Mouse (Mus musculus): ENCODE measurements at regions not wholly inside any gene's neighbourhood (a gene's known extent, or its start where the extent isn't known, plus 50 kb on each side); places are given as distances from the start of the nearest gene placed in this dataset.

DNA sequence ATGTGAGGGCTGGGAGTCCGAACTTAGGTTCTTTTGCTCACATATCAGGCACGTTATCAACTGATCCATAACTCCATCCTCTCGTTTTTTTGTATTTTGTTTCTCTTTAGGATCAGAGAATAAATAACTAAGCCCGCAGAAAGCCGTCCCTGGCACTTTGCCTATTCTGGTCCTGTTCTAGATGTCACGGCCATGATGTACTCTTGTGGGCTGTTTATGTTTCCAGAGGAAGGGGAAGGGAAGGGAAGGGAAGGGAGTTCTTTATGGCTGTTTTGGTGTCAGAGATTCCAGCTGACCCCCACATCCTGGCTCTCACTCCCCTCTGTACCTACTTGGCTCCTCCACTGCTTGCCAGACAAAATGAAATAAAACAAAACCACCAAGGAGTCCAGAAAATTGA, 272.1 kb upstream of the Gadl1 start:
- no peaks in the 10 kb centered on the region for H3K36me3 ChIP-seq (ENCODE audit: control insufficient read depth, insufficient read depth, low read length, poor library complexity, severe bottlenecking)
- H3K4me3 ChIP-seq (ENCODE audit: low read depth, low read length) = no peak overlapping the region
- TF ChIP-seq EP300 (IDR thresholded peaks at IDR 0.05; ENCODE audit: insufficient read depth, low read depth, low read length) (no peak), POLR2A (IDR thresholded peaks at IDR 0.05; ENCODE audit: insufficient read depth, low read length) (no peak), CTCF (IDR thresholded peaks at IDR 0.05; ENCODE audit: low read depth, low read length) (no peak)
- H3K4me1 ChIP-seq (ENCODE audit: control insufficient read depth, insufficient read depth, low read length) = no peaks in the 10 kb centered on the region
- H3K27ac ChIP-seq (ENCODE audit: insufficient read depth, low read length) = no peak overlapping the region
- H3K9me3 ChIP-seq (replicated peaks; ENCODE audit: control insufficient read depth, insufficient read depth, low read length, poor library complexity, severe bottlenecking) = peaks cover 2% of the 10 kb centered on the region; the same call in 1 of the 2 replicates
- H3K27me3 ChIP-seq (ENCODE audit: control insufficient read depth, insufficient read depth, low read length, poor library complexity, severe bottlenecking) = no peaks in the 10 kb centered on the region
- no peak overlapping the region for H3K9ac ChIP-seq (ENCODE audit: low read depth, poor library complexity, severe bottlenecking)

DNA sequence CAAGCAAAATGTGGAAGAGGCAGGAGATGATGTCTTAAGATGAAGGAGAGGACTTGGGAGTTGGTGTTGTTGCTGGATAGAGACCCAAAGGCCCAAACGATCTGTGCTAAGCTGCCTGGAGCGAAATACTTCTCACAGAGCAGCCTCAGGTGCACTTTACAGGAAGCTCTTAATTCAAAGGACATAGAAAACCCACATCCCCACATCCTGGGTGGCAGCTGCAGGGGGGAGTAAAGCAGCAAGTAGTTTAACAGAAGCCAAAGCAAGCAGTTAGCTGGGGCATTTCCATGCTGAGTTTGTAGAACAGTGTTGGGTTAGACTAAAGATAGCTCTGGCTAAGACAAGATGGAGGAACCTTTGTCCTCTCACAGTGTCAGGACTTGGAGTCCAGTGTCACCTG, 268.5 kb upstream of the Gadl1 start:
- no peaks in the 10 kb centered on the region for H3K36me3 ChIP-seq (ENCODE audit: control insufficient read depth, insufficient read depth, low read length, poor library complexity, severe bottlenecking)
- H3K9ac ChIP-seq (ENCODE audit: low read depth, poor library complexity, severe bottlenecking) = no peak overlapping the region
- H3K27ac ChIP-seq (ENCODE audit: insufficient read depth, low read length) = no peak overlapping the region
- no peak for TF ChIP-seq CTCF (IDR thresholded peaks at IDR 0.05; ENCODE audit: low read depth, low read length)
- no peaks in the 10 kb centered on the region for H3K27me3 ChIP-seq (ENCODE audit: control insufficient read depth, insufficient read depth, low read length, poor library complexity, severe bottlenecking)
- no peaks in the 10 kb centered on the region for H3K4me1 ChIP-seq (ENCODE audit: control insufficient read depth, insufficient read depth, low read length)
- no peaks in the 10 kb centered on the region for H3K9me3 ChIP-seq (replicated peaks; ENCODE audit: control insufficient read depth, insufficient read depth, low read length, poor library complexity, severe bottlenecking)
- no peak overlapping the region for H3K4me3 ChIP-seq (ENCODE audit: low read depth, low read length)

DNA sequence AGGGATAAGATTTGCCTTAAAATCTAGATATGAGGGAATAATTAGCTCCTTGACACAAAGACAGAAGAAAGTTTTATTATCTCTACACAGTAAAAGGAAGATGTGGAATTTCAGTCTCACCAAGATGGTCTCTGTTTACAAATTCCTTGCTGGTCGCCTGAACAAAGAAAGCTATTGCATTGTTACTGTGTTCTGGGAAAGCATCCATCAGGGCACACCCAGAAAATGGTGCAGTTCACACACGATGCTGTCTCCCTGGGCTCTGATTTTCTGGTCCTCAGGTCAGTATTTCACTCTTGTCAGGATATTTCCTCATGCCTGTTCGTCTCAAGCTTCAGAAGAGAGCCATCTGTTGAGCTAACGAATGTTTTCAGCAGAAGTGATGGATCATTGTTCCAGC, 267.2 kb upstream of the Gadl1 start:
- no peak overlapping the region for H3K9ac ChIP-seq (ENCODE audit: low read depth, poor library complexity, severe bottlenecking)
- H3K27ac ChIP-seq (ENCODE audit: insufficient read depth, low read length) = no peak overlapping the region
- H3K9me3 ChIP-seq (replicated peaks; ENCODE audit: control insufficient read depth, insufficient read depth, low read length, poor library complexity, severe bottlenecking) = no peaks in the 10 kb centered on the region
- TF ChIP-seq POLR2A (IDR thresholded peaks at IDR 0.05; ENCODE audit: insufficient read depth, low read length) (no peak), CTCF (IDR thresholded peaks at IDR 0.05; ENCODE audit: low read depth, low read length) (no peak), EP300 (IDR thresholded peaks at IDR 0.05; ENCODE audit: insufficient read depth, low read depth, low read length) (no peak)
- no peak overlapping the region for H3K4me3 ChIP-seq (ENCODE audit: low read depth, low read length)
- no peaks in the 10 kb centered on the region for H3K36me3 ChIP-seq (ENCODE audit: control insufficient read depth, insufficient read depth, low read length, poor library complexity, severe bottlenecking)
- H3K27me3 ChIP-seq (ENCODE audit: control insufficient read depth, insufficient read depth, low read length, poor library complexity, severe bottlenecking) = no peaks in the 10 kb centered on the region
- no peaks in the 10 kb centered on the region for H3K4me1 ChIP-seq (ENCODE audit: control insufficient read depth, insufficient read depth, low read length)

- Histone ChIP-seq H3K27ac (ENCODE audit: insufficient read depth, low read length) (no peak overlapping the region), H3K36me3 (ENCODE audit: control insufficient read depth, insufficient read depth, low read length, poor library complexity, severe bottlenecking) (no peaks in the 10 kb centered on the region), H3K4me3 (ENCODE audit: low read depth, low read length) (no peak overlapping the region), H3K9me3 (replicated peaks; ENCODE audit: control insufficient read depth, insufficient read depth, low read length, poor library complexity, severe bottlenecking) (no peaks in the 10 kb centered on the region), H3K4me1 (ENCODE audit: control insufficient read depth, insufficient read depth, low read length) (no peaks in the 10 kb centered on the region), H3K27me3 (ENCODE audit: control insufficient read depth, insufficient read depth, low read length, poor library complexity, severe bottlenecking) (no peaks in the 10 kb centered on the region), H3K9ac (ENCODE audit: low read depth, poor library complexity, severe bottlenecking) (no peak overlapping the region)
- TF ChIP-seq POLR2A (IDR thresholded peaks at IDR 0.05; ENCODE audit: insufficient read depth, low read length) (no peak), CTCF (IDR thresholded peaks at IDR 0.05; ENCODE audit: low read depth, low read length) (no peak), EP300 (IDR thresholded peaks at IDR 0.05; ENCODE audit: insufficient read depth, low read depth, low read length) (no peak)
These were observed 264.3 kb upstream of the Gadl1 start for GRCm38 (mm10) chr9:115644953-115645352.

GRCm38 (mm10) chr9:115646226-115646625, 263.0 kb upstream of the Gadl1 start:
- no peak overlapping the region for H3K4me3 ChIP-seq (ENCODE audit: low read depth, low read length)
- H3K4me1 ChIP-seq (ENCODE audit: control insufficient read depth, insufficient read depth, low read length) = no peaks in the 10 kb centered on the region
- H3K9ac ChIP-seq (ENCODE audit: low read depth, poor library complexity, severe bottlenecking) = no peak overlapping the region
- H3K9me3 ChIP-seq (replicated peaks; ENCODE audit: control insufficient read depth, insufficient read depth, low read length, poor library complexity, severe bottlenecking) = no peaks in the 10 kb centered on the region
- TF ChIP-seq CTCF (IDR thresholded peaks at IDR 0.05; ENCODE audit: low read depth, low read length) = no peak
- no peak for TF ChIP-seq EP300 (IDR thresholded peaks at IDR 0.05; ENCODE audit: insufficient read depth, low read depth, low read length)
- no peak for TF ChIP-seq POLR2A (IDR thresholded peaks at IDR 0.05; ENCODE audit: insufficient read depth, low read length)
- H3K27ac ChIP-seq (ENCODE audit: insufficient read depth, low read length) = no peak overlapping the region
- no peaks in the 10 kb centered on the region for H3K36me3 ChIP-seq (ENCODE audit: control insufficient read depth, insufficient read depth, low read length, poor library complexity, severe bottlenecking)
- H3K27me3 ChIP-seq (ENCODE audit: control insufficient read depth, insufficient read depth, low read length, poor library complexity, severe bottlenecking) = no peaks in the 10 kb centered on the region

DNA sequence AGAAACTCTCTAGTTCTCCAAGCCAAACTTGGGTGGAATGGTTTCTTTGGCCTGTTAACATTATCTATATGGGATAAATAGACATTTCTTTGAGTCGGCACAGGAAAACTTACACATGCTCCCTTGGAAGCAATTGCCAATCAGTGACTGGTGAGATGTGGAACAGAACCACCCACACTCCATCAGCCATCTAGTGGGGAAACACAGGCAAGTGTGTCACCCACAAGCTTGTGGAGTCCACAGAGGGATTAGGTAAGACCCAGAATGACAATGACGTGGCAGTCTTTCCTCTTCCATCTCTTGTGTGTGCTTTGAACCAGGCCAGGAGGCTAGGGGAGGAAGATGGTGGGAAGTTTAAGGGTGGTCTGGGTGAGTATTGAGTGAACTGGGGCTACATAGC, 257.5 kb upstream of the Gadl1 start:
- Histone ChIP-seq H3K4me3 (ENCODE audit: low read depth, low read length) (no peak overlapping the region), H3K9ac (ENCODE audit: low read depth, poor library complexity, severe bottlenecking) (no peak overlapping the region), H3K36me3 (ENCODE audit: control insufficient read depth, insufficient read depth, low read length, poor library complexity, severe bottlenecking) (no peaks in the 10 kb centered on the region), H3K27me3 (ENCODE audit: control insufficient read depth, insufficient read depth, low read length, poor library complexity, severe bottlenecking) (no peaks in the 10 kb centered on the region), H3K27ac (ENCODE audit: insufficient read depth, low read length) (no peak overlapping the region), H3K4me1 (ENCODE audit: control insufficient read depth, insufficient read depth, low read length) (no peaks in the 10 kb centered on the region), H3K9me3 (replicated peaks; ENCODE audit: control insufficient read depth, insufficient read depth, low read length, poor library complexity, severe bottlenecking) (0 out of 2 replicates have a peak, but pooled peaks cover 2% of the 10 kb centered on the region)
- no peak for TF ChIP-seq CTCF (IDR thresholded peaks at IDR 0.05; ENCODE audit: low read depth, low read length)
- no peak for TF ChIP-seq POLR2A (IDR thresholded peaks at IDR 0.05; ENCODE audit: insufficient read depth, low read length)
- TF ChIP-seq EP300 (IDR thresholded peaks at IDR 0.05; ENCODE audit: insufficient read depth, low read depth, low read length) = no peak

Data from ES-Bruce4 (cell line).